ENCODE assay signal across 8 mouse cellular contexts in the genomic region with DNA sequence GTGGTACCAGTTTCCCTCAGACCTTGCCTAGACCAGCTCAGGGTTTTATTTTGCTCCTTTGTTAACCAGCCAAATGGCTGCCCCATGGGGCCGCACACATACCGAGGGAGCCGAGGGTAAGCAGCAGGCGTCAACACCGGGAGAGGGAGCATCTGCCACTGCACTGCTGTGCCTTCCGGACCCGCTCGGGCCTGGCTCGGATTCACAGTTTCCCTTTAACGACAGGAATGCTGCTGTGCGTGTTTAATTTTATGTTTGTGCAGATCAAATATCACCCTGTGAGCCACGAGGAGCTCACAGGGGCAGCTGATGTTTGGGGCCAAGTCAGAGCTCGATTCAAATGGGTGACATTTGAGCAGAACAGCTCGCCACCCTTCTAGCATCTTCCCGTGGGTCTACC. TPM values are rescaled to one million over a fixed set of nuclear protein-coding genes. Genes with fewer than 3 reads are reported as not detected.
DNase-seq lines count a peak whose midpoint lies in the region; ATAC-seq lines count a peak whose summit lies in the region.

No protein-coding gene starts in this region.

- DNase-seq in liver, embryonic 11.5 days (ENCODE audit: low spot score), result no peak
- DNase-seq in embryonic facial prominence, embryonic 14.5 days (ENCODE audit: low spot score), result peak; percentile 83
- peak; percentile 23 for DNase-seq in neural tube, embryonic 10.5 days (ENCODE audit: extremely low spot score, low spot score)
- no peak for DNase-seq in right cerebral cortex, postnatal 25 days
- DNase-seq in retina, postnatal 1 day, result no peak

- 21% methylated on average over 15 of the region's 15 CpGs for WGBS in liver, embryonic 11.5 days
- WGBS in liver, embryonic 12.5 days (ENCODE audit: insufficient replicate concordance), result 17% methylated on average over 15 of the region's 15 CpGs
- 2% methylated on average over 15 of the region's 15 CpGs for WGBS in embryonic facial prominence, embryonic 14.5 days
- 15% methylated on average over 15 of the region's 15 CpGs for WGBS in hindbrain, embryonic 12.5 days

- peaks cover 25% of the 10 kb centered on the region for H3K27me3 ChIP-seq in liver, embryonic 11.5 days (replicated peaks; ENCODE audit: control insufficient read depth, insufficient read depth, low read length)
- peaks cover 77% of the 10 kb centered on the region for H3K27me3 ChIP-seq in liver, embryonic 12.5 days (replicated peaks)
- no peaks in the 10 kb centered on the region for H3K27me3 ChIP-seq in embryonic facial prominence, embryonic 14.5 days (replicated peaks; ENCODE audit: control insufficient read depth, insufficient read depth, low read length)
- peaks cover 44% of the 10 kb centered on the region for H3K27me3 ChIP-seq in hindbrain, embryonic 12.5 days

- peak overlapping the region; percentile 12; the same call in 1 of the 2 replicates for H3K4me2 ChIP-seq in liver, embryonic 11.5 days
- no peak overlapping the region for H3K4me2 ChIP-seq in liver, embryonic 12.5 days
- peak overlapping the region; percentile 38 for H3K4me2 ChIP-seq in embryonic facial prominence, embryonic 14.5 days (ENCODE audit: low read depth, low read length)
- peak overlapping the region; percentile 27; the same call in 1 of the 2 replicates for H3K4me2 ChIP-seq in hindbrain, embryonic 12.5 days (replicated peaks)

- no peak overlapping the region for H3K27ac ChIP-seq in liver, embryonic 11.5 days (ENCODE audit: low read depth, low read length)
- H3K27ac ChIP-seq in liver, embryonic 12.5 days, result no peak overlapping the region
- H3K27ac ChIP-seq in embryonic facial prominence, embryonic 14.5 days (replicated peaks; ENCODE audit: low read depth, low read length), result no peak overlapping the region; the same call in 1 of the 2 replicates
- no peak overlapping the region for H3K27ac ChIP-seq in hindbrain, embryonic 12.5 days

- H3K36me3 ChIP-seq in liver, embryonic 11.5 days (ENCODE audit: control insufficient read depth, insufficient read depth, low read length), result no peaks in the 10 kb centered on the region
- H3K36me3 ChIP-seq in liver, embryonic 12.5 days, result no peaks in the 10 kb centered on the region
- no peaks in the 10 kb centered on the region for H3K36me3 ChIP-seq in embryonic facial prominence, embryonic 14.5 days (ENCODE audit: control insufficient read depth, insufficient read depth, low read length)
- no peaks in the 10 kb centered on the region for H3K36me3 ChIP-seq in hindbrain, embryonic 12.5 days

- H3K9ac ChIP-seq in liver, embryonic 11.5 days (ENCODE audit: low read depth, low read length), result no peak overlapping the region
- no peak overlapping the region for H3K9ac ChIP-seq in liver, embryonic 12.5 days
- H3K9ac ChIP-seq in embryonic facial prominence, embryonic 14.5 days (ENCODE audit: low read depth, low read length), result peak overlapping the region; percentile 35; the same call in 1 of the 2 replicates
- H3K9ac ChIP-seq in hindbrain, embryonic 12.5 days, result no peak overlapping the region

- H3K4me1 ChIP-seq in liver, embryonic 11.5 days (replicated peaks; ENCODE audit: control insufficient read depth, insufficient read depth, low read length), result no peaks in the 10 kb centered on the region
- H3K4me1 ChIP-seq in liver, embryonic 12.5 days, result no peaks in the 10 kb centered on the region
- peaks cover 14% of the 10 kb centered on the region for H3K4me1 ChIP-seq in embryonic facial prominence, embryonic 14.5 days (ENCODE audit: control insufficient read depth, insufficient read depth, low read length)
- peaks cover 10% of the 10 kb centered on the region for H3K4me1 ChIP-seq in hindbrain, embryonic 12.5 days

- H3K9me3 ChIP-seq in liver, embryonic 11.5 days (ENCODE audit: control insufficient read depth, low read length), result no peaks in the 10 kb centered on the region
- H3K9me3 ChIP-seq in liver, embryonic 12.5 days (replicated peaks), result no peaks in the 10 kb centered on the region
- H3K9me3 ChIP-seq in embryonic facial prominence, embryonic 14.5 days (ENCODE audit: control insufficient read depth, low read length), result no peaks in the 10 kb centered on the region
- no peaks in the 10 kb centered on the region for H3K9me3 ChIP-seq in hindbrain, embryonic 12.5 days (replicated peaks)

- ATAC-seq in liver, embryonic 11.5 days (replicated peaks; ENCODE audit: low FRiP score), result no peak
- no peak for ATAC-seq in liver, embryonic 12.5 days
- peak; percentile 84 for ATAC-seq in embryonic facial prominence, embryonic 14.5 days (ENCODE audit: low read depth)
- peak; percentile 58; the same call in 1 of the 2 replicates for ATAC-seq in hindbrain, embryonic 12.5 days (ENCODE audit: low FRiP score)
- no peak for ATAC-seq in monocyte, adult 5-6 weeks (replicated peaks; ENCODE audit: insufficient number of reproducible peaks, low FRiP score, low TSS enrichment, poor library complexity, severe bottlenecking)

- no peak overlapping the region for H3K4me3 ChIP-seq in liver, embryonic 11.5 days (ENCODE audit: low read depth, low read length)
- H3K4me3 ChIP-seq in liver, embryonic 12.5 days, result no peak overlapping the region
- no peak overlapping the region for H3K4me3 ChIP-seq in embryonic facial prominence, embryonic 14.5 days (ENCODE audit: low read depth, low read length)
- H3K4me3 ChIP-seq in hindbrain, embryonic 12.5 days, result no peak overlapping the region

RNA-seq across cellular contexts. Expression of gene Cep170b, which starts 19.7 kb away (rescaled TPM):
- polyA plus RNA-seq in liver, embryonic 11.5 days (2014; fragmentation: Nextera tagmentation; extraction: Ambion mirVana), result 7.9 and 8.0 TPM in 2 replicates
- polyA plus RNA-seq in liver, embryonic 12.5 days (2016; fragmentation: Nextera tagmentation; extraction: Ambion mirVana), result 5.0 and 5.2 TPM in 2 replicates
- 13.3 and 14.4 TPM in 2 replicates for polyA plus RNA-seq in embryonic facial prominence, embryonic 14.5 days (2014; fragmentation: Nextera tagmentation; extraction: Ambion mirVana)
- 28.3 and 28.5 TPM in 2 replicates for polyA plus RNA-seq in hindbrain, embryonic 12.5 days (2016; fragmentation: Nextera tagmentation; extraction: Ambion mirVana)
- total RNA-seq in monocyte, adult 5-6 weeks (2017), result 0.29 to 0.43 TPM in 2 of 3 replicates, not detected in the other

RNA-seq across cellular contexts. Expression of gene Zbtb42, which starts 21.9 kb away (rescaled TPM):
- 0.96 and 1.7 TPM in 2 replicates for polyA plus RNA-seq in liver, embryonic 11.5 days (2014; fragmentation: Nextera tagmentation; extraction: Ambion mirVana)
- polyA plus RNA-seq in liver, embryonic 12.5 days (2016; fragmentation: Nextera tagmentation; extraction: Ambion mirVana), result 1.0 and 1.2 TPM in 2 replicates
- polyA plus RNA-seq in embryonic facial prominence, embryonic 14.5 days (2014; fragmentation: Nextera tagmentation; extraction: Ambion mirVana), result 3.7 and 3.8 TPM in 2 replicates
- 5.8 and 7.5 TPM in 2 replicates for polyA plus RNA-seq in hindbrain, embryonic 12.5 days (2016; fragmentation: Nextera tagmentation; extraction: Ambion mirVana)
- total RNA-seq in monocyte, adult 5-6 weeks (2017), result 4.3 to 8.3 TPM (median 5.6 TPM) in 3 replicates

RNA-seq across cellular contexts. Expression of gene Akt1, which starts 25.8 kb away (rescaled TPM):
- 54.9 and 62.9 TPM in 2 replicates for polyA plus RNA-seq in liver, embryonic 11.5 days (2014; fragmentation: Nextera tagmentation; extraction: Ambion mirVana)
- 76.6 and 81.8 TPM in 2 replicates for polyA plus RNA-seq in liver, embryonic 12.5 days (2016; fragmentation: Nextera tagmentation; extraction: Ambion mirVana)
- polyA plus RNA-seq in embryonic facial prominence, embryonic 14.5 days (2014; fragmentation: Nextera tagmentation; extraction: Ambion mirVana), result 76.4 and 84.0 TPM in 2 replicates
- 154 and 156 TPM in 2 replicates for polyA plus RNA-seq in hindbrain, embryonic 12.5 days (2016; fragmentation: Nextera tagmentation; extraction: Ambion mirVana)
- total RNA-seq in monocyte, adult 5-6 weeks (2017), result 151 to 190 TPM (median 176 TPM) in 3 replicates

RNA-seq across cellular contexts. Expression of gene Siva1, which starts 56.0 kb away (rescaled TPM):
- 216 and 222 TPM in 2 replicates for polyA plus RNA-seq in liver, embryonic 11.5 days (2014; fragmentation: Nextera tagmentation; extraction: Ambion mirVana)
- polyA plus RNA-seq in liver, embryonic 12.5 days (2016; fragmentation: Nextera tagmentation; extraction: Ambion mirVana), result 126 and 137 TPM in 2 replicates
- 211 and 239 TPM in 2 replicates for polyA plus RNA-seq in embryonic facial prominence, embryonic 14.5 days (2014; fragmentation: Nextera tagmentation; extraction: Ambion mirVana)
- 100 and 124 TPM in 2 replicates for polyA plus RNA-seq in hindbrain, embryonic 12.5 days (2016; fragmentation: Nextera tagmentation; extraction: Ambion mirVana)
- total RNA-seq in monocyte, adult 5-6 weeks (2017), result 73.4 to 154 TPM (median 84.8 TPM) in 3 replicates

RNA-seq across cellular contexts. Expression of gene Pld4, which starts 59.9 kb away (rescaled TPM):
- 6.3 and 7.4 TPM in 2 replicates for polyA plus RNA-seq in liver, embryonic 11.5 days (2014; fragmentation: Nextera tagmentation; extraction: Ambion mirVana)
- 7.9 and 8.0 TPM in 2 replicates for polyA plus RNA-seq in liver, embryonic 12.5 days (2016; fragmentation: Nextera tagmentation; extraction: Ambion mirVana)
- polyA plus RNA-seq in embryonic facial prominence, embryonic 14.5 days (2014; fragmentation: Nextera tagmentation; extraction: Ambion mirVana), result 12.8 and 13.0 TPM in 2 replicates
- polyA plus RNA-seq in hindbrain, embryonic 12.5 days (2016; fragmentation: Nextera tagmentation; extraction: Ambion mirVana), result 5.0 and 5.4 TPM in 2 replicates
- total RNA-seq in monocyte, adult 5-6 weeks (2017), result 311 to 369 TPM (median 334 TPM) in 3 replicates

Comparison
In these comparisons a context has a peak if more than half of its experiments do, and no peak if none do; other contexts are left out.
1. ATAC-seq: peak in embryonic facial prominence, embryonic 14.5 days (single experiment) and hindbrain, embryonic 12.5 days (single experiment); none in liver, embryonic 11.5 days (single experiment), liver, embryonic 12.5 days (single experiment) and monocyte, adult 5-6 weeks (single experiment).
2. DNase-seq: peak in embryonic facial prominence, embryonic 14.5 days (single experiment) and neural tube, embryonic 10.5 days (single experiment); none in liver, embryonic 11.5 days (single experiment), right cerebral cortex, postnatal 25 days (single experiment) and retina, postnatal 1 day (single experiment).